Mouse (Mus musculus): ENCODE measurements at regions not wholly inside any gene's neighbourhood (a gene's known extent, or its start where the extent isn't known, plus 50 kb on each side); places are given as distances from the start of the nearest gene placed in this dataset.

DNA sequence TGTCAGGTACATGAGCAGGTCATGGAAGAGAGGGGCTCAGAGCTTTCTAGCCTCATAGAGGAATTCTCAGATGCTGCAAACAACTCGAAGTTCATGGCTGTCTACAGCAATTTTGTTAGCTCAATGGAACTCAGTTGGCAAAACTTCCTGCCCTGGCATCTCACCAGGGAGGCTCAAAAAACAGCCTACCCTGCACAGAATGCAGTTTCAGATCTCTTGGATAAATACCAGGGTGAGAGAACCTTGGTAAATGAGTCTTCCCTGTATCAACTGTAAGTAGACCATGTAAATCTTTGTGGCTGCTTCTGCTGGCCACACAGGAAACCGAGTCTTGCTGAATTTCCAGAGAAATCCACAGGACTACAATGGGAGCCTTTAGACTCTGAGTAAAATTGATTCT is 101.1 kb upstream of the Rapgef5 start:
- in situ Hi-C loops (cut with MboI; ENCODE audit: unreplicated experiment in 2 of 2) = loop anchor here in 1 of 2 experiments (25.0 kb wide), 1 partner anchor 1047 kb away; no protein-coding TSS in a partner anchor

DNA sequence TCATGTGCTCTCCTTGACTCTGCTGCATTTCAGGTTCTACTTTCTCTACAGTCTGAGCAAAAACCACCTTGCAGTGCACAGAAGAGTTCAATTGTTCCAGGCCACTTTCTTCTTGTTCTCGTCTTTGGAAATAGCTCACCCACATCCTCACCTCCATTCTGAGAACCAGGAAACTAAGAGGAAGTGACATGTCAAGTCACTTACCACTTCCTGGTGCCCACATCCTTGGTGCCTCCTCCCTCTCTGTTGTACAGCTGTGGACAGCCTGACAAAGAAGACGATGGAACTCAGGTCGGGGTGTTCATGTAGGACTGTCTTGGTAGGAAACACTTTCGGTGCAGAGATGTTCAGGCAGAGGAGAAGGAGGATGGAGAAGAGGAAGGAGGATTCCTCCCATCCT is 98.3 kb upstream of the Rapgef5 start:
- in situ Hi-C loops (cut with MboI; ENCODE audit: unreplicated experiment in 2 of 2) = loop anchor here in 1 of 2 experiments (25.0 kb wide), 1 partner anchor 1044 kb away; no protein-coding TSS in a partner anchor

DNA sequence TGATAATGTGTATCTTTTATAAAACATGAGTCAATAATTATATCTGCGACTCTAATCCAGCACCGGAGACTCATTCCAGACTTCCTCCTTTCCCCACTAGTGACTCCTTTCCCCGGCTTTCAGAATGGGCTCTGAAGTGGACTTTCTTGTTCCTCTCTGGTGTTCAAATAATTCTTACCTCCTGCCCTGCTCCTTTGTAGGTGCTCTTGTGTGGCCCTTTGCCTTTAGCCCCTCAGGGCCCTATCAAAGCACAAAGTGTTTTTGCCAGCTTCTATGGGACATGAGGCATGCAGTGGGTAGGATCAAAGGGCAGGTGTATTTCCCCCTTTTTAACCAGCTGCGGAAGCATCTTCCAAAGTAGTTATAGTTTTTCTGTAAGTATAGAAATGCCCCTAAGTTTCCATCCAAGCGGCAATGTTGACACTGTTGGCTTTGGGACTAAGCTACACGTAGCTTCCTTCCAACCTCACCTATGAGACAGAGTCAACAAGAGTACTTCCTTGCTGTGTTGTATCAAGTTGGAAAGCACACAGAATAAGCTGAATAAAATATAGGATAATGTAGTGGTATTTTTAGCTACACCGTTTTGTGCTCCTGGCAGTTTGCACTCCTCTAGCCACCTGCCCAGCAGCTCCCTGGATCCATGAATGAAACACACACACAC is 93.8 kb upstream of the Rapgef5 start:
- in situ Hi-C loops (cut with MboI; ENCODE audit: unreplicated experiment in 2 of 2) = loop anchor here in 1 of 2 experiments (25.0 kb wide), 1 partner anchor 1040 kb away; no protein-coding TSS in a partner anchor

- in situ Hi-C loops (cut with MboI; ENCODE audit: unreplicated experiment in 2 of 2) = loop anchor here (5.0 kb wide), 3 partner anchors 157 to 342 kb away; no protein-coding TSS in a partner anchor
Measured at GRCm38 (mm10) chr12:117425363-117426031, 90.8 kb upstream of the Rapgef5 start.

DNA sequence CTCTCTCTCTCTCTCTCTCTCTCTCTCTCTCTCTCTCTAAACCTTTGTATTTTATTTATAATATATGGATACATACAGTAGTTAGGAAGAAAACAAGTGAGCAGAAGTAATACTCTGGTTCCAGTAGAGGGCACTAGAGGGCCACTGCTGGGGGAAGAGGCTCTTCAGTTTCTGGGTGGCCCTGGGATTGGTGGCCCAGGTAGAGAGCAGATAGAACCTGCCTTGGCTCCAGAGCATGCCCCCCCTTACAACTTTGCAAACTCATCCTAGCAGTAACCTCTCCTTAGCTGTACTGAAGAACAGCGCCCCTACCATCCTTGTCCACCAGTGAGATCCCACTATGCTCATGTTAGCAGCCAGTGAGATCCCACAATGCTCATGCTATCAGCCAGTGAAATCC is 88.8 kb upstream of the Rapgef5 start:
- in situ Hi-C loops (cut with MboI; ENCODE audit: unreplicated experiment in 2 of 2) = loop anchor here (5.0 kb wide), 3 partner anchors 155 to 340 kb away; no protein-coding TSS in a partner anchor

- in situ Hi-C loops (cut with MboI; ENCODE audit: unreplicated experiment in 2 of 2) = no loop called here
Measured at GRCm38 (mm10) chr12:117430886-117431285, 85.4 kb upstream of the Rapgef5 start.

GRCm38 (mm10) chr12:117432788-117433187 is 83.5 kb upstream of the Rapgef5 start:
- in situ Hi-C loops (cut with MboI; ENCODE audit: unreplicated experiment in 2 of 2) = no loop called here

DNA sequence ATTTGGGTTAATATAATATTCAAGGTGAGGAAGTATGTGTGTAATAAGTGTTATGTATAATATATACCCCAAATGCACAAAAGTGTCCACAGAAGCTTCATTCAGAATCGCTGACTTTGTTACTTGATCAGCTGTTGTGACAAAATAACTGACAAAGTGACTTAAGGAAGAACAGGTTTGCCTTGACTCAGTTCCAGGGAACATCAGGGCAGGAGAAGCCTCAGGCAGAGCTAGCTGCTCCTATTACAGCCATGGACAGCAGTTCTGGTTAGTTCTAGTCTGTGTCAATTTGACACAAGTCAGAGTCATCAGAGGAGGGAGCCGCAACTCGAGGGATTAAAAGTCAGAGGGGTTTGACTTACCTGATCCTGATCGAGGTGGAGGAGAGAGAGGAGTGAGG is 79.3 kb upstream of the Rapgef5 start:
- in situ Hi-C loops (cut with MboI; ENCODE audit: unreplicated experiment in 2 of 2) = no loop called here

GRCm38 (mm10) chr12:117439015-117439605 is 77.2 kb upstream of the Rapgef5 start:
- in situ Hi-C loops (cut with MboI; ENCODE audit: unreplicated experiment in 2 of 2) = no loop called here

DNA sequence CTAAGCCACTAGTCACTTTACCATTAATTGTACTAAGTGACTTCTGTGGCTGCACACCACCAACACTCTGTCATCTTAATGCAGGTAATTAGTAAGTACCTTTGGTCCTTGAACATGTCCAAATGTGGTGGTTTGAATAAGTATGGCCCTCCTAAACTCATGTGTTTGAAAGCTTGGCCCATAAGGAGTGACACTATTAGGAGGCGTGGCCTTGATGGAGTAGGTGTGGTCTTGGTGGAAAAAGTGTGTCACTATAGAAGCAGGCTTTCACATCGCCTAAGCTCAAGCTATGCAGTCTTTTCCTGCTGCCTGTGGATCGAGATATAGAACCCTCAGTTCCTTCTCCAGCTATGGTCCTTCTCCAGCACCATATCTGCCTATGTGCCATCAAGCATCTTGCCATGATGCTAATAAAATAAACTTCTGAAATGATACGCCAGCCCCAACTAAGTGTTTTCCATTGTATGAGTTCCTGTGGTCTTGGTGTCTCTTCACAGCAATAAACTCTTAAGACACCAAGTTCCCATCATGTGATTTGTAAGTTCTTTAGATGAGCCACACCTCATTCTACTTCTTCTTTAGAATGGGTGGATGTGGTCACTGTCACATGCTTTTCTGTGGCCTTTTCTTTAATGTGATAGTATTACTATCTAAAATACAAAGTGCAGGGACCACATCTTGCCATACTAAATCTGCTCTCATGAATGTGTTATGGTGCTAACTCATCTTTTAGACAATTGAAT is 71.9 kb upstream of the Rapgef5 start:
- in situ Hi-C loops (cut with MboI; ENCODE audit: unreplicated experiment in 2 of 2) = no loop called here

- in situ Hi-C loops (cut with MboI; ENCODE audit: unreplicated experiment in 2 of 2) = no loop called here
Measured at GRCm38 (mm10) chr12:117447223-117447622, 69.1 kb upstream of the Rapgef5 start.

DNA sequence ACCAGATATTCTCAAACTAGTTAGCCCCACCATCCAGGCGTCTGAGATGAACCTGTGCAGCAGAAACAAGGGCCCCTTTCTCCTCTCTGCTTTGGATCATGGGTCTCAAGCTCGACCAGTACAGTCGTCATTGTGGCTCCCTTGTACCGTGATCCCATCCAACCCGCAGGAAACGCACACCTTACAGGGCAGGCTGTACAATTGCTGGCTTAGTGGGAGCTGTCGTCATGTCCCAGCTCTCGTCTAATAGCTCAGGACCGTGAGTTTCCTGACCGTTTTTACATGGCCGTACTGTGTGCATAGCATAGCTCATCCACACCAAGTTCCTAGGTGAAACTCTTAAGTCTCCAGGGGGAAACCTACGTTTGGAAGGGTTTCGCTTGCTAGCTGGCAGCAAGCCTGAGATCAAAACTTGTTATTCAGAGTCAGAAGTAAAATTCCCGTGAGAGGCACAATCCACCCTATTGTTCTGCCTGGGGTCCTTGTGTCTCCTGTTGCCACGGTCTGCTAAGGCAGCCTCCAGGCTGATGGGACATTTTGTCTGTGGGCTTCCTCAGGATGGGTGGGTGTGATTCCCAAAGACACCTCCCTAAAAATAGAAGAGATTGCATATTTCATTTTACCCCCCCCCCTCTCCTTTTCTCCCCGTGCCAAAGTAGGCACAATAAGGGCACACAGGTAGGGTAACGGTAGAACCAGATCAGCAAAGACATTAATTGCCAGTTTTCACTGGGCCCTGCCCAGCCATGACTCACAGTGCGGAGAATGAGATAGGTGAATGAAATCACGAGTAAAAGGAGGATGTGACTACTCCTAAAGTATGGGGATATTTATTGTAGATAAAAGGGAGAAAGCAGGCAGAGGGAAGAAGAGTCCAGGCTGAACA is 68.2 kb upstream of the Rapgef5 start:
- in situ Hi-C loops (cut with MboI; ENCODE audit: unreplicated experiment in 2 of 2) = no loop called here

- in situ Hi-C loops (cut with MboI; ENCODE audit: unreplicated experiment in 2 of 2) = no loop called here
Measured at GRCm38 (mm10) chr12:117449080-117449479, 67.2 kb upstream of the Rapgef5 start.

- in situ Hi-C loops (cut with MboI; ENCODE audit: unreplicated experiment in 2 of 2) = no loop called here
Measured at GRCm38 (mm10) chr12:117450106-117450505, 66.2 kb upstream of the Rapgef5 start.

DNA sequence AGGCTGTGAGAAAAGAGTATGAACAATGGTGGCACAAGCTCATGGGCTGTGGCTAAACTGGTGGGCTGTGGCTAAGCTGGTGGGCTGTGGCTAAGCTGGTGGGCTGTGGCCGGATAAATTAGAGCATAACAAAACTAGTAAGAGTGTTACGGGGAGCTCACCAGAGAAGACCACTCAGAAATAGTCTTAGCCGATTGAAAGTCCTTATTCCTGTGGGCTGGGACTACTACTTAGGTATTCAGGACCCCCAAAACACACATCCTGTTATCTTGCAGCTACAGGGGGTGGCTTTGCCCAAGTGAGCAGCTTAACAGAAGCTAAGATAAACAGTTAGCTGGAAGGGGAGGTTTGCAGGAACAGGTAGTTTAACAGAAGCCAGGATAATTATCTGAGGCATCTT is 65.4 kb upstream of the Rapgef5 start:
- in situ Hi-C loops (cut with MboI; ENCODE audit: unreplicated experiment in 2 of 2) = no loop called here

- in situ Hi-C loops (cut with MboI; ENCODE audit: unreplicated experiment in 2 of 2) = no loop called here
Measured at GRCm38 (mm10) chr12:117451441-117451840, 64.8 kb upstream of the Rapgef5 start.

DNA sequence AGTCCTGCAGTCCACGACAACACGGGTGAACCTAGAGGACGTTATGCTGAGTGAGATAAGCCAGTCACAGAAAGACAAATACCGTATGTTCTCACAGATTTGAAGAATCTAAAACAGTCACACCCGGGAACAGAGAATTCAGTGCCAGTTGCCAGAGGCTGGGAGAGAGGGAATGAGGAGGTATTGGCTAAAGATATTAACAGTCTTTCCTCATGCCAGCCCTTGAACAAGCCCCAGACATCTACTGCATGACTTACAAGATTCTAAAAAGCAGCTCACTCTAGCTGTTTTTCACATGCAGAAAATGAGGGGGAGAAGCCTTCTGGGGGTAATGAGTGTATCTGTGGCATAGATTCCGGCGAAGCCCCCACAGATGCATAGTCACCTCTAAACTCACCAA is 60.5 kb upstream of the Rapgef5 start:
- in situ Hi-C loops (cut with MboI; ENCODE audit: unreplicated experiment in 2 of 2) = no loop called here

DNA sequence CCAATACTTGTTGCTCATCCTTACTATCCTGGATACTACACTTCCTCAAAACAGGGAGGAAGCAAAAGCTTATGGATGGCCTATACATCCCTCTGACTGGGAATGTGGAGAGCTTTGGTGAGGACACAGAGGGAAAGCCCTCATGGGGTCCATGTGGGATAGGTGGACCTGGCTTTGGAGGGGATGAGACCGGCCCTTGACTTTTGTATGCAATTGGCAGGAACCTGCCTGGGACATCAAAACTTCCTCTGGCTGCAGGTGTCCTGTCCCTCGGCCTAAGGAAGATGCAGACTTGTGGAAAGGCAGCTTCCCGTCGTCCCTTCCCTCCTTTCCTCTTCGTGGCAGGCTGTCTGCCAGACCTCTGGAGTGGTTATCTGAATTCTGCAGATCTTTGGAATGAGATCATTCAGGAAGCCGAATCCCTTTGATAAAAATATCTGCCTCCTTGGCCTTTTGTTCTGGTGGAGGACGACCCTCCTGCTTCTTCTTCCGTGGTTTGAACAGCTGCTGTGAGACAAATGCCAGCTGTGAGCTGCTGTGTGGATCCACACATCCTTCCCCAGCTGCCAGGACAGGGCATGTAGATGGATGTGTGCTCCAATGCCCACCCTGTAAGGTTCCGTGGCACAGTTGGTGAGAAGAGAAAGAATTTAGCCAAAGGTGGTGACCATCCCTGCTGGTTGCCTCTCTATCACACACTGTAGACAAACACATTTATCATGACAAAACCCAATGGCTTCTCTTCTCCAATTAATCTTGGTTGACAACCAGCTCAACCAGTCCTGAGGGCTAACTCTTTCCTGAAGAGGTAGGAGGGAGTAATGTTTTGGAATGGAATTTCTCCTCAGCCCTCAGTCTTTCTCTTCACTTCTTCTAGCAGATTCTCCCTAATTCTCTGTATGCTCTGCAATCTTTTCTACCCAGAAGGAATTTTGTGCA is 57.9 kb upstream of the Rapgef5 start:
- in situ Hi-C loops (cut with MboI; ENCODE audit: unreplicated experiment in 2 of 2) = no loop called here

DNA sequence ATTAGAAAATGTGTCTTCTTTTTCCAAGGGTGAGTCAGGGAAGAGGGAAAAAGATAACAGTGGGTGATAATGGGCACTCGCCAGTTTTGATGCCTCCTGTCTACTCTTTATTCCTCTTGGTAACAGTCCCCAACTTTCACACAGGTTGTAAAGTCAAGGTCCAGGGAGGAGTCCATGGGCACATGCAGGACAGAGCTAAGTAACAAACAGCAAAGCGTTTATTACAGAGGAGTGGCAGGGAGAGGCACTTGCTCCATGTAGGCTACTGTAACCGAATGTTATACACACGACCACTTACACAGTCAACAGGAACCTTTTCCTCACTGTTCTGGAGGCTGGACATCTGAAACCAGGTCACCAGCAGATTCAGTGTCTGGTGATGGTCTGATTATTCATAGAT is 56.7 kb upstream of the Rapgef5 start:
- in situ Hi-C loops (cut with MboI; ENCODE audit: unreplicated experiment in 2 of 2) = no loop called here

All from v-Abl transformed pro-B cells (cell line).